Mouse (Mus musculus) right cerebral cortex, postnatal 10 days (tissue): ENCODE results near the gene Gpc6.
A peak's percentile ranks its signal among the peaks of the same experiment; 100 is the strongest.
"Not testable (repeated sequence)": the region's sequence is repeated elsewhere in the genome, so short reads cannot be mapped to it uniquely, and the experiment has no call there.

Experiments used
- DNase-seq, 2 experiments: peaks; one replicate each; pipeline ENCODE4 v3.0.0; 2021; ENCODE audit warnings: low spot score in 2 of 2

The Gpc6 gene

DNA sequence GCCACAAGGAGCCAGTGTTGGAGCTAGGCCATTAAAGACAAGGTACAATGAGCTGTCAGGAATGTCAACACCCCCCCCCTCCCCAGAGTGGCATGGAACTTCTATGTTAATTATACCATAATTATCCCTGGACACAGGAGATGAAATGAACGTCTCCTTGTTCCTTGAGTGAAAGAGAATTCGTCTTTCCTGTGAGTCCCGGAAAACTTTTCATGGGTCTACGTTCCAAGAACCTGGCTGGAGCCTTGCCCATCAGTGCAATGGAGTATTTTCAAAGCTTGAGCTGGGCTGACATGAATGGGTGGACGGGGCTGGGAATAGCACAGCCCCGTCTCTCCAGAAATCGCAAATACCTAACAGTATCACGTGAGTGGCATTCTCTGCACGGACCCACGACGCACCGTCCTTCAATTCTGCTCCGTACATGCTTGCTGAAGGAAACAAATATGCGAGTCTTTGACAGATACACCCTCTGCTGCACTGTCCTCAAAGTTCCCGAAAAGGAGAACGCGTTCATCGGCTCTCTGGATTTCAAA is 444.3 kb downstream of the Gpc6 start:
- DNase-seq = no peak

GRCm38 (mm10) chr14:117376822-117377376 is 451.8 kb downstream of the Gpc6 start:
- DNase-seq = no peak

DNA sequence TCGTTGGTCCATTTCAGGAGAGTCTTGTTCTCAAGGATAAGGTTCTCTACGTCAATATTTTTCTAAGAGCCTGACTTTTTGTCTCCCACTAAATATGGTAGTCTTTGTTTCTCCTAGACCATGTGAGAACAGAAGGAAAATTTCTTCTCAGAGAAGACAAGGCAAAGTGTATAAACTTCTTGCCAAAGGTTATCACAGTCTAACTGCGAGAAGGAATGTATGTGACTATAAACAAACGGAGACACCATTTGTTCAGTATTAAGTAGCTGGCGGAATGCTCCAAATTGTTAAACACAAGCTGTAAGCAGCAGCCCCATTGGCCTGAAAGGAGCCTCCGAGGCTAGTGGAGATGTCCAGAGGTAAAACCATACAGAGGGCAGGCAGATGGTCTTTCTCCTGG is 454.9 kb downstream of the Gpc6 start:
- DNase-seq = no peak

- DNase-seq = peak in 1 of 2 experiments; percentile 33
Observed at GRCm38 (mm10) chr14:117383188-117383587, 458.1 kb downstream of the Gpc6 start.

DNA sequence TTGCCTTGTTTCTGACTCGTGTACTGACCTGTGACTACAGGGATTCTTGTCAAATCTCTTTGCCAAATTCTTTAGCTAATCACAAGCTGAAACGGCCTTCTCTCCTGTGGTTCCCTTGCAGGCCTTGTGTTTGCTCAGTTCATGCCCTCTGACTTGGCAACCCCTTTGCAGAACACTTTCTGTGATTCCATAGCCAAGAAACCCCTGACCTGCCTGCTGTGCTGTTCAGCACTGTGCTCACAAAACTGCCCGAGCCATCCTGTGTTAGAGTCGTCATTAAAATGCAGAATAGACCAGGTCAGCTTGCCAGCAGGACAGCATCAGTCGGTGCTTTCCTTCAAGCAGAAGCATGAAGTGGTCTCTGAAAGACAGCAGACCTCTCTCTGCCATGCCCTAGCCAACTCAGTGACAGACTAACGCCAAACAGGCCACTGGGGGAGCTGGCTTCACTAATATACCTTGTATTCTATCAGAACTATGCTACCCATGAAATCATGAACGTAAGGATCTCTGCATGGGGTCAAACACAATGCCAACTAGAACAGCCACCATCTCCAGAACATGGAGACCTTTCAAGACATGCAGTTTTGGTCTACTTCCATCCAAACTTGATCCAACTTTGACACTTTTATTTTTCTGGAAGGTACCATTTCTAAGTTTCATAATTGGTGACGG is 459.1 kb downstream of the Gpc6 start:
- DNase-seq = peak in 1 of 2 experiments; percentile 36

DNA sequence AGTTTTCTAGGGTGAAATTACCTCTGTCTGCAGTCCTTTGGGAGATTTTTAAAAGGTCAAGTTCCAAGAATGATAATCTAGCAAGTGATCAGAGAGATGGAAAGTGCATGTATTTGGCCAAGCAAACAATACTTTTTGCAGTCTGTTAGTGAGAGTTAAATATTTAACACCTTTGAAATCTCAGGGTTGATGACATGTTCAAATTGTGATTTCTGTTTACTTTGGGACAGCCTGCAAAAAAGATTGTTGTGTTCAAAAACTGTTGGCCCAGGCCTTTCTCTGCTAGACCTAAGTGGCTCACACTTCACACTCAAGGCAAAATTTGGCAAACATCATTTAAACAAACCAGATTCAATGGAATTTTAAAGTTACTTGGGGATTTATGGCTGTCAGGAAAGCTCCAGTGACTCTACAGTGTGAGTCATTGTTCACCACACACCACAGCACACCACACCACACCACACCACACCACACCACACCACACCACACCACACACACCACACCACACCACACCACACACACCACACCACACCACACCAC is 460.7 kb downstream of the Gpc6 start:
- DNase-seq = no peak

- no peak for DNase-seq
Observed at GRCm38 (mm10) chr14:117390794-117391320, 465.7 kb downstream of the Gpc6 start.

- no peak for DNase-seq
Observed at GRCm38 (mm10) chr14:117391412-117391811, 466.3 kb downstream of the Gpc6 start.

GRCm38 (mm10) chr14:117397165-117397564 is 472.1 kb downstream of the Gpc6 start:
- DNase-seq = no peak

- no peak for DNase-seq
Observed at GRCm38 (mm10) chr14:117407824-117408524, 482.9 kb downstream of the Gpc6 start.

- no peak for DNase-seq
Observed at GRCm38 (mm10) chr14:117408525-117408835, 483.4 kb downstream of the Gpc6 start.

GRCm38 (mm10) chr14:117409778-117410177 is 484.7 kb downstream of the Gpc6 start:
- DNase-seq = no peak

- no peak for DNase-seq
Observed at GRCm38 (mm10) chr14:117410511-117410910, 485.4 kb downstream of the Gpc6 start.

GRCm38 (mm10) chr14:117415045-117415444 is 489.9 kb downstream of the Gpc6 start:
- no peak for DNase-seq

- DNase-seq = no peak
Observed at GRCm38 (mm10) chr14:117419561-117420218, 494.6 kb downstream of the Gpc6 start.

- no peak for DNase-seq
Observed at GRCm38 (mm10) chr14:117421170-117421569, 496.1 kb downstream of the Gpc6 start.

GRCm38 (mm10) chr14:117426116-117426515 is 501.0 kb downstream of the Gpc6 start:
- DNase-seq = no peak

DNA sequence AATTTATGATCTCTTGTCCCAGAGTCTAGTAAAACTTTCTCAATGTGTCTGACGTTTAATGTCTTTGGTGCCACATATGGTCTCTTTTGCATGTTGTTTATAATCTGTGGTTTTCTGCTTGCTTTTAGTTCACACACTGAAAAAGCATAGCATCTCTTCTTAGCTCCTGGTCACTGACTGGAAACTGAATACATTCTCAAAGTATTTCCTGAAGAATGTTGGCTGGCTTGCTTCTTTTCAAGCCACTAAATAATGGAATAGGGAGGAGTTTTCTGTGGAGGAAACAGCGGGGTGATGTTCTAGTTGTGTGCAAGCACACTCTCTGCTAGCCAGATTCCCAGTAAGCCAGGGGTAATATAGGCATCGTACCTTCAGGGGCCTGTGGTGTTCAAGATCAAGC is 502.7 kb downstream of the Gpc6 start:
- no peak for DNase-seq

DNA sequence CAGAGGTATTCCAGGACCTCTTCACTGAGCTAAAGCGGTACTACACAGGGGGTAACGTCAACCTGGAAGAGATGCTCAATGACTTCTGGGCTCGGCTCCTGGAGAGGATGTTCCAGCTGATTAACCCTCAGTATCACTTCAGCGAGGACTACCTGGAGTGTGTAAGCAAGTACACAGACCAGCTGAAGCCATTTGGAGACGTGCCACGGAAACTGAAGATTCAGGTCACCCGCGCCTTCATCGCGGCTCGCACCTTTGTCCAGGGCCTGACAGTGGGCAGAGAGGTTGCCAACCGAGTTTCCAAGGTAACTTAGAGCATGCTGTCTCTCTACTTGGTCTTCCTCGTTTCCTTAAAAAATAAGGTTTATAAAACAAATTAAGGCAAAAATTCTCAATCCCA is 510.6 kb downstream of the Gpc6 start:
- DNase-seq = no peak

- DNase-seq = not testable (repeated sequence)
Observed at GRCm38 (mm10) chr14:117446675-117447231, 521.6 kb downstream of the Gpc6 start.

- DNase-seq = no peak
Observed at GRCm38 (mm10) chr14:117451391-117451991, 526.4 kb downstream of the Gpc6 start.
